Mouse (Mus musculus): ENCODE results near the gene Tmem87b. TPM values are rescaled to one million over a fixed set of nuclear protein-coding genes. Genes with fewer than 3 reads are reported as not detected.

Gene Tmem87b
- polyA plus RNA-seq, 1 experiment from 2014 or later = 8.7 TPM

DNA sequence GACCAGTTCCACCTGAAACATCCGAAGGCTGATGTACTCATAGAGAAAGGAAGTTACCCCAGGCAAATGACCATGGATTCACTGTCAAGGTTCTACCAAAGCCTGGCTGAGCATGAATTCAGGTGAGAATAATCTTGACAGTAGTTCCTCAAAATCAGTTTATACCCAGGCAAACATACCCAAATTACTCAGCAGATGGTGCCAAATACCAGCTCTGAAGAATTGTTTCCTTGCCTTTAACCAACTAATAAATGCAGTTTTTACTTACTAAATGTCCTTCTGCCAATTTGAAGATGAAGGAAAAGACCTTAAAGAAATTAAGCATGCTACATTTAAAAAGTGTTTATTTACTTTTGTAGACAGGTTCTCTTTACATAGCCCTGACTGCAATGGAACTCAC is 38.8 kb downstream of the Tmem87b start:
- H3K36me3 ChIP-seq (replicated peaks) = peaks cover 8% of the 10 kb centered on the region; the same call in 1 of the 2 replicates
- H3K4me3 ChIP-seq (replicated peaks) = no peak overlapping the region
- no peak overlapping the region for H3K9ac ChIP-seq
- 73% methylated on average over 1 of the region's 1 CpGs for WGBS (ENCODE audit: insufficient replicate concordance)
- no peak overlapping the region for H3K4me2 ChIP-seq
- no peaks in the 10 kb centered on the region for H3K27me3 ChIP-seq
- no peak overlapping the region for H3K27ac ChIP-seq (replicated peaks)
- H3K9me3 ChIP-seq (replicated peaks) = no peaks in the 10 kb centered on the region
- no peaks in the 10 kb centered on the region for H3K4me1 ChIP-seq (replicated peaks)
- no peak for ATAC-seq (ENCODE audit: insufficient read depth)

DNA sequence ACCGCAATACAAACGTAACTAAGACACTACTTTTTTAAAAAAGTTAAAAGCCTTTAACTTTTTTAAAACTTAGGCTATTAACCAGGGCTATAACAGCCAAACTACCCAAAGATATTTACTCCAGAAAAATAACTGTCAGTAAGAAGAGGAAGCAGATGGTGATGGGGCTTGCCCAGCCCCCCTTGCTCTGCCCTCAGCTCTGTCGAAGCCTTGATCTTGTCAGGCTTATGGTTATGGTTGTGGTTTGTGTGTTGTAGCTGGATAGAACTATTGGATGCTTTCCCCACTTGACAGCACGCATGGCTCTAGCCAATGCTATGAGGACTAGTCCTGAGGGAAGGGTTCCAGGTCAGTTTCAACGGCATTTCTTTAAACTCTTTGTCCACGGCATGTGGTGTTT is 41.0 kb downstream of the Tmem87b start:
- Histone ChIP-seq H3K4me3 (replicated peaks) (no peak overlapping the region), H3K4me2 (no peak overlapping the region), H3K9me3 (replicated peaks) (no peaks in the 10 kb centered on the region), H3K36me3 (replicated peaks) (no peaks in the 10 kb centered on the region), H3K9ac (no peak overlapping the region), H3K4me1 (replicated peaks) (no peaks in the 10 kb centered on the region), H3K27ac (replicated peaks) (no peak overlapping the region), H3K27me3 (peaks cover 17% of the 10 kb centered on the region)
- no peak for ATAC-seq (ENCODE audit: insufficient read depth)
- whole genome bisulfite sequencing (ENCODE audit: insufficient replicate concordance) = 60% methylated on average over 6 of the region's 6 CpGs

DNA sequence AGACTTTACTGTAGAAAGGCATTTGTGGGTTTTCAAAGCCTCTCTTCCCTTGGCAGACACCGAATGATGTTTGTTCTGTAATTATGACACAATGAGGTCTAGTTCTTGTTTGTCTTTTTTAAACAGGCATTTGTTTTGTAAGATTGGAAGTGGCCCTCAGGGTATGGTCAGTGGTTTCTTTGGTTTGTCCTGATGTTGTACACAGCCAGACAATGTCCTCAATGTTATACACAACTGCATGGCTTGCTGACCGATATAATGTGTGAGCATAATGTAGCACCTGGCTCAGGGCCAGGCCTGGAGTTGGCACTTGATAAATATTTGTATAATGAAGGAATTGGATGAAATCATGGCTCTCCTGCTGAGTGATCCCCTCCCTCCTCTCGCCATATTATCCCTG is 41.9 kb downstream of the Tmem87b start:
- Histone ChIP-seq H3K4me3 (replicated peaks) (no peak overlapping the region), H3K4me1 (replicated peaks) (no peaks in the 10 kb centered on the region), H3K4me2 (no peak overlapping the region), H3K27me3 (peaks cover 25% of the 10 kb centered on the region), H3K27ac (replicated peaks) (no peak overlapping the region), H3K9me3 (replicated peaks) (no peaks in the 10 kb centered on the region), H3K9ac (no peak overlapping the region), H3K36me3 (replicated peaks) (no peaks in the 10 kb centered on the region)
- WGBS (ENCODE audit: insufficient replicate concordance) = 68% methylated on average over 3 of the region's 3 CpGs
- ATAC-seq (ENCODE audit: insufficient read depth) = no peak

DNA sequence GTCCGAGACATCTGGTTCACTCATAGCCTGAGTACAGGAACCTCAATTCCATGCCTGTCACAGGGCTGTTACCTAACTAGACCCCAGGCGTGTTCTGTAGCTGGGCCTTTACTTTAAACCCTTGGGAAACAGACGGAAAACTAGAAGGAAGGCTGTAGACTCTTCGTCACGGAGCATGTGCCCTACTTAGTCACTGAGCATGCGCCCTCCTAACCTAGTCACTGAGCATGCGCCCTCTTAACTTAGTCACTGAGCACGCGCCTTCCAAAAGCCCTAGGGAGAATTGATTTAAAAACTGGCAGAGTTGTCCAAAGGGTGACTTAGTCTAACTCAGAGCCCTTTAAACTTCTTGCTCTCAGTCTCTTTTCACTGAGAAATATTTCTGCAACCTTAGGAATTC is 44.7 kb downstream of the Tmem87b start, which contains the start of gene Fbln7:
TSS of gene Fbln7 (plus strand) at position 346 of the 400 bp plus-strand sequence.
- 71% methylated on average over 9 of the region's 9 CpGs for WGBS (ENCODE audit: insufficient replicate concordance)
- no peak for ATAC-seq (ENCODE audit: insufficient read depth)
- H3K9ac ChIP-seq = no peak within 1 kb of the TSS

DNA sequence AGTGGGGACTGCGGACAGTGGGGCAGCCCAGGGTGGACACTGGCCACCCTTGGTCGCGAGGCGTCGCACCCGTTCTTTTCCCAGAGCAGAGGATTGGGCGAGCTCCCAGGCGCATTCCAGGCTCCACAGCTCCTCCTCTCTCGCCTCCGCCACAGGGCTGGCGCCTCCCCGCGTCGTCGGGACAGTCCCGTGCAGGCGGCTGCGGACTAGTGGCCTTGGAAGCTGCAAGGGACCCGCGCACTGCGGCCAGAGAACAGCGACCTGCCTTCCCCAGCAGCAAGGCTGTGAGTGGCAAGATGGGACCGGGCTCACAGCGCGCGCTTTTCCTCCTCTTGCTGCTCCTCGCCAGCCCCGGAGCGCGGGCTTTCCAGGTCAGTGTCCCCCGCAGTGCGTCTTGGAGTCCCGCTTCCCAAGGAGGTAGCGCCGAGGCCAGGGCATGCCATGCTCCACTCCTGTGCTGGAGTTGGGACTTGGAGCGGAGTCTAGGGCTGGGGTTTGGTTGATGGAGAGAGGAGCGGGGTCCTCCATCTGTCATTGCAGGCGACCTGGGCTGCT is 45.9 kb downstream of the Tmem87b start:
- WGBS (ENCODE audit: insufficient replicate concordance) = 3% methylated on average over 38 of the region's 38 CpGs
- Histone ChIP-seq H3K4me1 (replicated peaks) (no peaks in the 10 kb centered on the region), H3K27me3 (peaks cover 40% of the 10 kb centered on the region), H3K9ac (no peak overlapping the region), H3K4me3 (replicated peaks) (peak overlapping the region; percentile 33), H3K36me3 (replicated peaks) (no peaks in the 10 kb centered on the region), H3K27ac (replicated peaks) (no peak overlapping the region), H3K4me2 (peak overlapping the region; percentile 57), H3K9me3 (replicated peaks) (no peaks in the 10 kb centered on the region)
- ATAC-seq (ENCODE audit: insufficient read depth) = peak; percentile 34; the same call in 1 of the 2 replicates

More for the DNA sequence above, 44.7 kb downstream of the Tmem87b start, which contains the start of gene Fbln7:
- Histone ChIP-seq H3K36me3 (replicated peaks) (no peaks in the 10 kb centered on the region), H3K27ac (replicated peaks) (no peak within 1 kb of the TSS), H3K4me3 (replicated peaks) (peak within 1 kb of the TSS; percentile 33), H3K4me1 (replicated peaks) (no peaks in the 10 kb centered on the region), H3K4me2 (peak within 1 kb of the TSS; percentile 57), H3K9me3 (replicated peaks) (no peaks in the 10 kb centered on the region), H3K27me3 (peaks cover 40% of the 10 kb centered on the region)

DNA sequence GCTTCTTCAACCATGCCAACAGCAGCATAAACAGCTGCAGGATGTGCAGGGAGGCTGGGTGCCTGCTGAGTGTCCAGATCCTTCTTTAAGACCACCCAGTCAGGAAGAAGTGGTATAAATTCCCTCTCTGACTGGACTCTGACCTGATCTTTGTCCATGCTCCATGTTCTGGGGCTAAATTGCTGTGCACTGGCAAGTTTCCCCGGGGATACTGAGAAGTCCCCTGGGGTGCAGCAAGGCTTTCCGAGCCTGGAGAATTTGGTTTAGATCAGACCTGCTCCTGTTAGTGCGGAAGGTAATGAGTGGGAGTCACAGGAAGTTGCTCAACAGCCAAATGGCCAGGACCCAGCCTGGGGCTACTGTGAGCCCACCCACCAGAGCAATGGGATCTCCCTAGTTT is 47.1 kb downstream of the Tmem87b start:
- Histone ChIP-seq H3K9me3 (replicated peaks) (no peaks in the 10 kb centered on the region), H3K36me3 (replicated peaks) (no peaks in the 10 kb centered on the region), H3K4me2 (no peak overlapping the region), H3K4me3 (replicated peaks) (no peak overlapping the region), H3K9ac (no peak overlapping the region), H3K4me1 (replicated peaks) (no peaks in the 10 kb centered on the region), H3K27me3 (peaks cover 40% of the 10 kb centered on the region), H3K27ac (replicated peaks) (no peak overlapping the region)
- WGBS (ENCODE audit: insufficient replicate concordance) = 42% methylated on average over 3 of the region's 3 CpGs
- ATAC-seq (ENCODE audit: insufficient read depth) = no peak

DNA sequence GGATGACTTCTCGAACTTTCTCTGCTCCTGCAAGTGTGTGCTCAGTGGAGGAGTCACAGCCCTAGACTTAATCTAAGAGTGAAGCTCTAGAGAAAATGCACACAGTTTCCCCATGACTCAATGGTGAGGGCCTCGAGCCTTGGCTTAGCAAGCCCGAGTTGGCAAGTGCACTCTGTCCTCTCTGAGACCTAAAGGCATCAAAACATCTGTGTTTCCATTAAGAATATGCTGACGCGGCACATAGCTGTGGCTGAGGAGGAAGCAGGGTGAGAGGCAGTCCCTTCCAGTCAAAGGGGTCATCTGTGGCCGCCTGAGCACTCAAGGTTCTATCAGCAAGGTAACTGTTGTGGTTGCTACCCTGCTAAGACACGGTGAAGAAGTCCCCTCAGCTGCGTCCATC is 53.7 kb downstream of the Tmem87b start:
- Histone ChIP-seq H3K4me2 (no peak overlapping the region), H3K27ac (replicated peaks) (no peak overlapping the region), H3K36me3 (replicated peaks) (no peaks in the 10 kb centered on the region), H3K9me3 (replicated peaks) (no peaks in the 10 kb centered on the region), H3K9ac (no peak overlapping the region), H3K27me3 (0 out of 2 replicates have a peak, but pooled peaks cover 3% of the 10 kb centered on the region), H3K4me1 (replicated peaks) (no peaks in the 10 kb centered on the region), H3K4me3 (replicated peaks) (no peak overlapping the region)
- WGBS (ENCODE audit: insufficient replicate concordance) = 54% methylated on average over 8 of the region's 8 CpGs
- ATAC-seq (ENCODE audit: insufficient read depth) = no peak

DNA sequence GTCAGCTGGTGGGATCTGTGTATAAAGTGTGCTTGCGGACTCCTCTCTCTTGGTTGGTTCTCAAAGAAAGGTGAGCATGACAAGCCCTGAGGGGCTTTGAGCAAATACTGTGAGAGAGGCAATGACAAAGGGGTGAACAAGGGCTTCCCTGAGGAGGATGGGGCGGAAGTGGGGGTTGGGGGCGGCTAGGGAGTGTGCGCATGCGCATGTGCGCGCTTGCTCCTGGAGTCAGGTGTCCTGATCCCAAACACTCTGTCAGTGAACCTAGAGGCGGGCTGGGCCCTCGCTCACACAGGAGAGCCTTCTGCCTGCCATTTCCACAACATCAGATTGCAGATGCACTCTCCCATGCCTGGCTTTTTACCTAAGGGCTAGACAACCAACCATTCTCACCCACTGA is 54.3 kb downstream of the Tmem87b start:
- ATAC-seq (ENCODE audit: insufficient read depth) = no peak
- WGBS (ENCODE audit: insufficient replicate concordance) = 84% methylated on average over 9 of the region's 9 CpGs

DNA sequence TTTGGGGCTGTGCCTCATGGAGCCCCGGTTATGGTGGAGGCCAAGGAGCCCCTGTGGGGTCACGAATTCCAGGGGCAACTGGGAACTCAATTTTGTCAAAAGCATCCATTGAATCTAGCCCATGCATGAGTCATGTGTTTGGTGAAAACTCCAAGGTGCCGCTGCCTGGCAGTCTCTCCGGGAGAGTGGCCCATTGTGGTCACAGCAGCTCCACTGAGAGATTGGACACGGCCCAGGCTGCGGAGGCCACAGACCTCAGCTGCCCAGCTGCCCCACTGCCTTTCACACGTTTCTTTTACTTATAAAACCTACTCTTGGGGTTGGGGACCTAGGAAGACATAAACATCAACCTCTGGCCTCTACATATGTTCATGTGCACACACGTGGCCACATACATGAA is 57.6 kb downstream of the Tmem87b start:
- ATAC-seq (ENCODE audit: insufficient read depth) = no peak

More for the DNA sequence above, 54.3 kb downstream of the Tmem87b start:
- Histone ChIP-seq H3K9me3 (replicated peaks) (no peaks in the 10 kb centered on the region), H3K27me3 (0 out of 2 replicates have a peak, but pooled peaks cover 3% of the 10 kb centered on the region), H3K36me3 (replicated peaks) (no peaks in the 10 kb centered on the region), H3K4me3 (replicated peaks) (no peak overlapping the region), H3K4me2 (no peak overlapping the region), H3K4me1 (replicated peaks) (no peaks in the 10 kb centered on the region), H3K27ac (replicated peaks) (no peak overlapping the region), H3K9ac (no peak overlapping the region)

DNA sequence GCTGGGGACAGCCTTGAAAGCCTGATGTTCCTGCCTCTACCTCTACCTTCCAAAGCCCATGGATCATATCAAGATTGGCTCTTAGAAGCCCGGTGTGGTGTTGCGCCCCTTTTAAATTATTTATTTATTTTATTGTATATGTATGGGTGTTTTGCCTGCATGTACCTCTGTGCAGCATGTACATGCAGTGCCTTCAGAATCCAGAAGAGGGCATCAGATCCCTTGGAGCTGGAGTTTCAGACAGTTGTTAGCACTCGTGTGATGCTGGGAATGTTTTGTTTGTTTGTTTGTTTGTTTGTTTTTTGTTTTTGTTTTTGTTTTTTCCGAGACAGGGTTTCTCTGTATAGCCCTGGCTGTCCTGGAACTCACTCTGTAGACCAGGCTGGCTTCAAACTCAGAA is 63.3 kb downstream of the Tmem87b start:
- no peak overlapping the region for H3K4me3 ChIP-seq (replicated peaks)
- H3K4me1 ChIP-seq (replicated peaks) = no peaks in the 10 kb centered on the region
- H3K36me3 ChIP-seq (replicated peaks) = no peaks in the 10 kb centered on the region
- H3K9ac ChIP-seq = no peak overlapping the region
- H3K4me2 ChIP-seq = no peak overlapping the region
- H3K27me3 ChIP-seq = no peaks in the 10 kb centered on the region
- no peak overlapping the region for H3K27ac ChIP-seq (replicated peaks)
- ATAC-seq (ENCODE audit: insufficient read depth) = no peak
- no peaks in the 10 kb centered on the region for H3K9me3 ChIP-seq (replicated peaks)
- WGBS (ENCODE audit: insufficient replicate concordance) = 35% methylated on average over 4 of the region's 4 CpGs

More for the DNA sequence above, 57.6 kb downstream of the Tmem87b start:
- no peaks in the 10 kb centered on the region for H3K4me1 ChIP-seq (replicated peaks)
- H3K4me2 ChIP-seq = no peak overlapping the region
- no peaks in the 10 kb centered on the region for H3K9me3 ChIP-seq (replicated peaks)
- H3K4me3 ChIP-seq (replicated peaks) = no peak overlapping the region
- H3K27ac ChIP-seq (replicated peaks) = no peak overlapping the region
- WGBS (ENCODE audit: insufficient replicate concordance) = 53% methylated on average over 8 of the region's 8 CpGs
- no peaks in the 10 kb centered on the region for H3K36me3 ChIP-seq (replicated peaks)
- H3K9ac ChIP-seq = no peak overlapping the region
- H3K27me3 ChIP-seq = no peaks in the 10 kb centered on the region

DNA sequence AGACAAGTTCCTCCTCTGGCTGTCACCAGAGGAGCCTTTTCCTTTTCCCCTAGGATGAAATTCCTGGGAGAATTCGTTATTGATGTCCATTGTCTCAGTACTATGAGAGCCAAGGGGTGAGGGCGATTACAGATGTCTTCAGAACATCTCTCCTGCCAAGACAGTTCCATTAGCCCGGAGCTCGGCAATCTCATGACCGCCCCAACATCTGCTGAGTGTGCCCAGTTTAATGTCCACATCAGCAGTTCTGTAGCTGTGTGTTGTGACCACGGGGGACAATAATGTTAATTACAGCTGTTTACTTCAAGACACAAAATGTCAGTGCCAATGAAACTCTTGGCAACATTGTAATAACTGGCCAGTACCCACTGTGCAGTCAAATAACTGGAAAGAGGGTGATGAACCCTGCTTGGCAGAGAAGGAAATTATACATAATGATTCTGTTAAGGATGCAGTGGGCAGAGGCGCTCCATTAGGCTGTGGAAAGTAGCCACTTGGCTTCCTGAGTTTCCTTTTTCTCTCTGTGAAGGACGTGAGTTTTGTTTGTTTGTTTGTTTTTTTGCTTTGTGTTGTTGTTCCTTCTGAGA is 67.4 kb downstream of the Tmem87b start:
- H3K9ac ChIP-seq = no peak overlapping the region
- H3K4me3 ChIP-seq (replicated peaks) = no peak overlapping the region
- no peak overlapping the region for H3K4me2 ChIP-seq
- no peaks in the 10 kb centered on the region for H3K4me1 ChIP-seq (replicated peaks)
- H3K9me3 ChIP-seq (replicated peaks) = no peaks in the 10 kb centered on the region
- H3K27me3 ChIP-seq = no peaks in the 10 kb centered on the region
- H3K36me3 ChIP-seq (replicated peaks) = no peaks in the 10 kb centered on the region
- ATAC-seq (ENCODE audit: insufficient read depth) = no peak
- WGBS (ENCODE audit: insufficient replicate concordance) = 56% methylated on average over 8 of the region's 8 CpGs
- H3K27ac ChIP-seq (replicated peaks) = no peak overlapping the region
